Mouse (Mus musculus): Measurements from ENCODE around the gene Rnf212. TPM values are rescaled to one million over a fixed set of nuclear protein-coding genes. Genes with fewer than 3 reads are reported as not detected.
"Not testable (repeated sequence)": the region's sequence is repeated elsewhere in the genome, so short reads cannot be mapped to it uniquely, and the experiment has no call there.

Rnf212 gene
- total and polyA plus RNA-seq, 3 experiments, result not detected

DNA sequence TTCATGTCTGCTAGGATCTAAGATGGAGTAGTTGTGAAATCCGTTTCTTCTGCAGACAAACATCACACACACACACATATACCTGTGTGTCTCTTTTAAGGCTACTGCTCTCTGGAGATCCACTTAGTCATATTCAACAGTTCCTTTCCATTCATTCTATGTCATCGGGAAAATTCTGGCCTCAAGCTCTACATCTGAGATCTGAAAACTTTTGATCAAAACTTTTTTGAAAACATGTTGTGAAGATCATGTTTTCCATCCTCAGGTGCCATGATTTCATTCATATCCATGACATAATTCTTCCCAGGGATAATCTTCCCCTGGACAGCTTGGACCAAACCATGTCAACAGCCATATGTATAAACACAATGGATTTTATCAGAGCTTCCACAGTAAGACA, 34.0 kb upstream of the Rnf212 start, which contains the start of gene Vmn2r8:
Gene Vmn2r8, minus strand, starts transcription at position 101 of the 400 bp plus-strand sequence.
- H3K9ac ChIP-seq (ENCODE audit: insufficient read depth, low read depth); H3K27ac ChIP-seq (ENCODE audit: insufficient read depth, low read depth); DNase-seq (ENCODE audit: extremely low read depth); in situ Hi-C loops (cut with MboI; ENCODE audit: low pct_ligation_motif_present, low pct_unique_long_range_greater_than_20kb, low sequenced_read_pairs); H3K4me3 ChIP-seq (replicated peaks in 1 of 3; ENCODE audit: low read depth in 2 of 3, low read length in 2 of 3, poor library complexity in 1 of 3); H3K9me3 ChIP-seq (replicated peaks; ENCODE audit: low read length); H3K36me3 ChIP-seq (replicated peaks in 1 of 2; ENCODE audit: control insufficient read depth in 1 of 2, insufficient read depth in 1 of 2, low read length in 1 of 2); H3K4me1 ChIP-seq (ENCODE audit: control insufficient read depth in 1 of 2, insufficient read depth in 2 of 2); H3K79me2 ChIP-seq (replicated peaks; ENCODE audit: control insufficient read depth, extremely low read depth, insufficient read depth, poor library complexity, severe bottlenecking); H3K27me3 ChIP-seq (replicated peaks); dilution Hi-C loops (cut with MboI; ENCODE audit: extremely low pct_ligation_motif_present, extremely low pct_unique_long_range_greater_than_20kb, low sequenced_read_pairs); H3K4me2 ChIP-seq (ENCODE audit: insufficient read depth, low read depth, poor library complexity, severe bottlenecking): not testable (repeated sequence)

DNA sequence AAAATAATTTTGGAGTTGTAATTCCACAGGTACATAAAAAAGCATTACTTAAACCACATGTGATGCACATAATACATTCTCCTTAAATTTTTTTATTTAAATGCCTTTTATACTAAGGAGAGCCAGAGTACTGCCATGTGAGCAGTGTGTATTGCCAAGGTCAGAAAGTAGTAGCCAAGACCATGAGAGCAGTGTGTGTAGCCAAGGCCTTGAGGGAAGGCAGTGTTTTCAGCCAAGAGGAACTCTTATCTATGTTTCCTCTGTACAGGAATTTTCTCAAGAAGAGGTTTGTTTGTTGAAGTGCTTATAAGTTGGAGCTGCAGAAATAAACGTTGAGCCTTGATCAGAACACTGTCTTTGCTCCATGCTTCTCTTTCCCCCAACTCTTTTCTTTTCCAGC, 28.9 kb upstream of the Rnf212 start:
- Histone ChIP-seq H3K36me3 (replicated peaks in 1 of 2; ENCODE audit: control insufficient read depth in 1 of 2, insufficient read depth in 1 of 2, low read length in 1 of 2) (no peaks in the 10 kb centered on the region), H3K4me3 (replicated peaks in 1 of 3; ENCODE audit: low read depth in 2 of 3, low read length in 2 of 3, poor library complexity in 1 of 3) (no peak overlapping the region), H3K27me3 (replicated peaks) (no peaks in the 10 kb centered on the region), H3K27ac (ENCODE audit: insufficient read depth, low read depth) (no peak overlapping the region), H3K79me2 (replicated peaks; ENCODE audit: control insufficient read depth, extremely low read depth, insufficient read depth, poor library complexity, severe bottlenecking) (no peaks in the 10 kb centered on the region), H3K9ac (ENCODE audit: insufficient read depth, low read depth) (no peak overlapping the region), H3K4me2 (ENCODE audit: insufficient read depth, low read depth, poor library complexity, severe bottlenecking) (no peak overlapping the region), H3K4me1 (ENCODE audit: control insufficient read depth in 1 of 2, insufficient read depth in 2 of 2) (no peaks in the 10 kb centered on the region), H3K9me3 (replicated peaks; ENCODE audit: low read length) (no peaks in the 10 kb centered on the region)
- TF ChIP-seq PAX5 (IDR thresholded peaks at IDR 0.05; ENCODE audit: low read length), result no peak
- no peak for TF ChIP-seq NELFE (IDR thresholded peaks at IDR 0.05; ENCODE audit: low read depth, low read length)
- TF ChIP-seq POLR2AphosphoS2 (IDR thresholded peaks at IDR 0.05; ENCODE audit: low read depth, low read length), result no peak
- TF ChIP-seq ZC3H11A (IDR thresholded peaks at IDR 0.05; ENCODE audit: low read depth, low read length), result no peak
- TF ChIP-seq BHLHE40 (IDR thresholded peaks at IDR 0.05; ENCODE audit: low read depth, low read length), result no peak
- TF ChIP-seq UBTF (IDR thresholded peaks at IDR 0.05; ENCODE audit: low read depth, low read length), result no peak
- TF ChIP-seq RAD21 (IDR thresholded peaks at IDR 0.05; ENCODE audit: low read depth, low read length), result no peak
- no peak for TF ChIP-seq USF1 (IDR thresholded peaks at IDR 0.05; ENCODE audit: low read depth, low read length)
- no peak for TF ChIP-seq GABPA (IDR thresholded peaks at IDR 0.05; ENCODE audit: insufficient replicate concordance, low read depth, low read length)
- TF ChIP-seq POLR2A (IDR thresholded peaks at IDR 0.05; ENCODE audit: low read depth, low read length), result no peak
- no peak for TF ChIP-seq MAZ (IDR thresholded peaks at IDR 0.05; ENCODE audit: low read depth, low read length)
- no peak for TF ChIP-seq IRF4 (IDR thresholded peaks at IDR 0.05; ENCODE audit: low read depth, low read length)
- TF ChIP-seq USF2 (conservative IDR thresholded peaks at IDR 0.05; ENCODE audit: low read depth, low read length), result no peak
- no peak for TF ChIP-seq CHD2 (IDR thresholded peaks at IDR 0.05; ENCODE audit: low read length)
- no peak for TF ChIP-seq ZKSCAN1 (IDR thresholded peaks at IDR 0.05; ENCODE audit: borderline replicate concordance, low read depth, low read length)
- TF ChIP-seq ZNF384 (IDR thresholded peaks at IDR 0.05; ENCODE audit: low read depth, low read length), result no peak
- dilution Hi-C loops (cut with MboI; ENCODE audit: extremely low pct_ligation_motif_present, extremely low pct_unique_long_range_greater_than_20kb, low sequenced_read_pairs), result no loop called here
- no peak for DNase-seq (ENCODE audit: extremely low read depth)
- in situ Hi-C loops (cut with MboI; ENCODE audit: low pct_ligation_motif_present, low pct_unique_long_range_greater_than_20kb, low sequenced_read_pairs), result no loop called here

DNA sequence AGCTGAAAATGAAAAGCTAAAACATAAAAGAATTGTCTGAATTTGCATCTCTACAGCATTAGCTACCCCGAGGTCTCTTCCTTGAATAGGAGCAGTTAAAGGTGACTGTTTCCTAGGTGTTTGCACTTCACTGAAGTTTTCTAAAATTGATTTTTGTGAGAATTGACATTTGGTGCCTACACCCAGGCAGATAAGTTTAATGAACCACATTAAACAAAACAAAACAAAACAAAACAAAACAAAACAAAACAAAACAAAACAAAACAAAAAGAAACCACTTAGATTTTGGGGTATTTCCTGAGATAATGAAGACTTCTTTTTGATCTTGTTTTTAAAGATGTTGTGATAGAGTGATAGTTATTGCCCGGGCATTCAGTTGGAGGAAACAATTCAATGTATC, 20.5 kb upstream of the Rnf212 start, which contains the start of gene Tmed11:
Gene Tmed11, minus strand, starts transcription at position 101 of the 400 bp plus-strand sequence.
- H3K36me3 ChIP-seq (replicated peaks in 1 of 2; ENCODE audit: control insufficient read depth in 1 of 2, insufficient read depth in 1 of 2, low read length in 1 of 2); dilution Hi-C loops (cut with MboI; ENCODE audit: extremely low pct_ligation_motif_present, extremely low pct_unique_long_range_greater_than_20kb, low sequenced_read_pairs); H3K27ac ChIP-seq (ENCODE audit: insufficient read depth, low read depth); H3K4me3 ChIP-seq (replicated peaks in 1 of 3; ENCODE audit: low read depth in 2 of 3, low read length in 2 of 3, poor library complexity in 1 of 3); H3K9me3 ChIP-seq (replicated peaks; ENCODE audit: low read length); H3K9ac ChIP-seq (ENCODE audit: insufficient read depth, low read depth); H3K79me2 ChIP-seq (replicated peaks; ENCODE audit: control insufficient read depth, extremely low read depth, insufficient read depth, poor library complexity, severe bottlenecking); H3K4me2 ChIP-seq (ENCODE audit: insufficient read depth, low read depth, poor library complexity, severe bottlenecking); H3K4me1 ChIP-seq (ENCODE audit: control insufficient read depth in 1 of 2, insufficient read depth in 2 of 2); H3K27me3 ChIP-seq (replicated peaks); in situ Hi-C loops (cut with MboI; ENCODE audit: low pct_ligation_motif_present, low pct_unique_long_range_greater_than_20kb, low sequenced_read_pairs); DNase-seq (ENCODE audit: extremely low read depth): not testable (repeated sequence)

All from CH12.LX (cell line).